Mouse (Mus musculus): ENCODE measurements around the gene Miga1.

DNA sequence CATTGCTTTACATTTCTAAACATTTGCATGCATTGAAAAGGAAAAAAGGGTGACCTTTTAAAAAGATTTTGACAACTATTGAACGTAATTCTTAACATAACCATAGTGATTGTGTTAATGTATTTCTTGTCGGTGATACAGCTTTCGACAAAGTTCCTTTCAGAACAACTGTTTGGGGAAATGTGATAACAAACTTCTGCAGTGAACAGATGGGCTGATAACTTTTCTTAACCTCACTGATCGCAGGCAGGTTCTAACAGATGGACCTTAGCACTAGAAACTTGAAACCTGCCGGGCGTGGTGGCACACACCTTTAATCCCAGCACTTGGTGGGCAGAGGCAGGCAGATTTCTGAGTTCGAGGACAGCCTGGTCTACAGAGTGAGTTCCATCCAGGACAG lies 111.4 kb downstream of the Miga1 start:
- no peak for TF ChIP-seq POLR2A (IDR thresholded peaks at IDR 0.05; ENCODE audit: borderline replicate concordance, extremely low read depth, insufficient read depth, insufficient read length, poor library complexity, severe bottlenecking)
- no peak for TF ChIP-seq CTCF (IDR thresholded peaks at IDR 0.05; ENCODE audit: borderline replicate concordance, extremely low read depth, insufficient read depth, insufficient read length)

Measured in brain, embryonic 14.5 days (tissue).